Mouse (Mus musculus): ENCODE measurements around the gene Trim63.

DNA sequence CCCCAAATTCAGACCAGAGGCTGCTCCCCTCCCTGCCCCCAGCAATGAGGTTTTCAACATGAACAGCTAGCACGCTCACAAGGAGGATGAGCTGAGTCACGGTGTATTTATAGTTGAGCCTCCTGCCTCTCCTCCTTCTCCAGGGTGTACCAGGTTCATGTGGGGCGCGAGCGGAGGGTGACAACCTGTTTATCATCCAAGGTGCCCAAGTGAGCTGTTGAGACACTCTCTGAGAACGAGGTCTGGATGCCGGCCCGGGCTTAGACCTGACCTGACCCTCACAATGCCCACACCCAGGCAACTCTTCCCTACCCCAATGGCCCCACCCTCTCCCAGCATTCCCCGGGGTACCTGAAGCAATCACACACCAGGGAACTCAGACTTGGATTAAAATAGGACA is 14.6 kb upstream of the Trim63 start:
- TF ChIP-seq CTCF (IDR thresholded peaks at IDR 0.05; ENCODE audit: borderline replicate concordance, insufficient read depth, low read length) (no peak), POLR2A (IDR thresholded peaks at IDR 0.05; ENCODE audit: low read depth, low read length) (no peak)
